ENCODE assay signal across 1 mouse cellular context in genomic region chr2:29655433-29655832, GRCm38 (mm10).
TF ChIP-seq lines count a peak whose summit lies in the region.

No protein-coding gene starts in this region.

TF ChIP-seq in CH12.LX, 34 proteins besides CTCF, POLR2A, EP300 and RAD21 (continued from another document):
- TF ChIP-seq RCOR1 (conservative IDR thresholded peaks at IDR 0.05; ENCODE audit: low read depth, low read length) (no peak), USF1 (IDR thresholded peaks at IDR 0.05; ENCODE audit: low read depth, low read length) (no peak)
